Mouse (Mus musculus) bone marrow, adult 2 months (tissue): ENCODE measurements around the gene Usb1. TPM values are rescaled to one million over a fixed set of nuclear protein-coding genes. Genes with fewer than 3 reads are reported as not detected.

ENCODE experiments used
- H3K27ac ChIP-seq: fragments of 200-500 bp; 2 replicates; pipeline ENCODE4 v1.5.1; 2012; ENCODE audit warnings: low read depth, mild to moderate bottlenecking, control low read depth, inconsistent platforms, low read length; ENCODE audit not compliant: control insufficient read depth, poor library complexity, insufficient read depth
- H3K4me1 ChIP-seq: fragments of 200-500 bp; 2 replicates; pipeline ENCODE4 v1.6.1; 2011; ENCODE audit warnings: low read length; ENCODE audit not compliant: control insufficient read depth, insufficient read depth
- H3K4me3 ChIP-seq: fragments of 200-500 bp; replicated peaks from 2 replicates; pipeline ENCODE3; 2011; ENCODE audit warnings: mild to moderate bottlenecking, low read depth, low read length, control low read depth; ENCODE audit not compliant: control insufficient read depth
- CTCF ChIP-seq: fragments of 200-500 bp; IDR thresholded peaks from 2 replicates; pipeline ENCODE4 v1.5.1; 2011; ENCODE audit warnings: low read length, control low read depth; ENCODE audit not compliant: control insufficient read depth, insufficient read depth
- POLR2A ChIP-seq: fragments of 200-500 bp; IDR thresholded peaks from 2 replicates; pipeline ENCODE4 v1.6.1; 2011; ENCODE audit warnings: low read depth, mild to moderate bottlenecking, control low read depth, low read length, borderline replicate concordance; ENCODE audit not compliant: control insufficient read depth
- WGBS: fragments of 180-500 bp; shearing (Covaris S2); methylation state at CpG from one replicate; pipeline ENCODE4 v1.1.7; 2018; 5-methylcytosine and 5-hydroxymethylcytosine counted together
- polyA plus RNA-seq: library from polyadenylated mRNA; stranded (reverse); fragments of >200 nt; gene quantifications from 2 replicates; pipeline ENCODE4 v1.2.4, GENCODE M21; 2011; ENCODE audit warnings: low replicate concordance; ENCODE audit not compliant: missing spikeins, insufficient read depth, insufficient read length

Usb1 gene
- polyA plus RNA-seq, 1 experiment: 20.2 TPM

- Histone ChIP-seq H3K4me1 (no peaks in the 10 kb centered on the region; the same call in 1 of the 2 replicates), H3K4me3 (no peak overlapping the region), H3K27ac (no peak overlapping the region)
- 75% methylated on average over 6 of the region's 6 CpGs for whole genome bisulfite sequencing
- TF ChIP-seq POLR2A: no peak
- no peak for TF ChIP-seq CTCF
Measured at GRCm38 (mm10) chr8:95344668-95345067, 12.6 kb downstream of the Usb1 start.

- Histone ChIP-seq H3K27ac (no peak overlapping the region), H3K4me3 (no peak overlapping the region), H3K4me1 (no peaks in the 10 kb centered on the region)
- WGBS: 57% methylated on average over 8 of the region's 8 CpGs
- TF ChIP-seq POLR2A: no peak
- 0 out of 2 replicates have a peak, but pooled peaks have one; percentile 11 for TF ChIP-seq CTCF
Measured at GRCm38 (mm10) chr8:95346643-95347545, 14.8 kb downstream of the Usb1 start.

DNA sequence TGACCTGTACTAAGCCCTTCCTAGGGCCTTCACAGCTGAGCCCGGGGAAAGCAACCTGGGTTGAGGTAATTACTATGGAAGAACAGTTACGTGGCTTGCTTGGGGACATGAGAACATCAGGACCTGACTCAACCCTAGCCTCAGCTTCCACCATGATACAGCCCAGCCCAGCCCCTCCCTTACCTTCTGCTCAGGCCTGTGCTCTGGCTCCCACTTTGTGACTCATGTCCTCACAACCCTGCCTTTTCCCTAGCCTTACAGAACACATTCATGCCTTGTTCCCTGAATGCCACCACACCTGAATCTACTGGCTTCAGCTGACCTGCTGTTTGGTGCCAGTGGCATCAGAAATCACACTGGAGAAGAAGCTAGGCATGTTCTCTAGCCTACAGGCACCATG, 16.3 kb downstream of the Usb1 start:
- H3K4me1 ChIP-seq: no peaks in the 10 kb centered on the region
- no peak overlapping the region for H3K4me3 ChIP-seq
- no peak for TF ChIP-seq POLR2A
- no peak for TF ChIP-seq CTCF
- H3K27ac ChIP-seq: no peak overlapping the region
- 80% methylated on average over 2 of the region's 2 CpGs for WGBS

GRCm38 (mm10) chr8:95348811-95349630, 16.9 kb downstream of the Usb1 start:
- Histone ChIP-seq H3K4me1 (no peaks in the 10 kb centered on the region), H3K4me3 (no peak overlapping the region), H3K27ac (no peak overlapping the region)
- 17% methylated on average over 19 of the region's 19 CpGs for WGBS
- TF ChIP-seq POLR2A: no peak

DNA sequence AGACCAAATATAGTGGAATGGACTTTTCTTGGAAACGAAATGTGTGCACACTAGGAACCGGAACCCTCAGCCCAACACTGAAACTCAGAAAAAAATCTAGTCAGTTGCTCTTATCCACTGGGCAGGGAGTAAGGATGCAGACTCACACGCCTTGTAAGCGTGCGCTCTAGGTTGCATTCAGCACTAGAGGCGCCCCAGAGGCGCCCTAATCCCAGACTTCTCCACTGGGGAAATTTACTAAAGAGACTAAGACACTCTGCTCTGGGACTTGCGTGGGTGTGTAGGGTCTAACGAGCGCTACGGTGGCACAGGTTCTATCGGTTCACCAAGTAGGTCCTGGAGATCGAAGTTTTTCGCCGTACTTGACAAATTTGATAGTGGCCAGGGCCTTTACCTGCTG, 19.4 kb downstream of the Usb1 start:
- WGBS: 9% methylated on average over 15 of the region's 15 CpGs
- Histone ChIP-seq H3K4me3 (no peak overlapping the region), H3K4me1 (no peaks in the 10 kb centered on the region), H3K27ac (no peak overlapping the region)
- no peak for TF ChIP-seq CTCF
- TF ChIP-seq POLR2A: no peak

DNA sequence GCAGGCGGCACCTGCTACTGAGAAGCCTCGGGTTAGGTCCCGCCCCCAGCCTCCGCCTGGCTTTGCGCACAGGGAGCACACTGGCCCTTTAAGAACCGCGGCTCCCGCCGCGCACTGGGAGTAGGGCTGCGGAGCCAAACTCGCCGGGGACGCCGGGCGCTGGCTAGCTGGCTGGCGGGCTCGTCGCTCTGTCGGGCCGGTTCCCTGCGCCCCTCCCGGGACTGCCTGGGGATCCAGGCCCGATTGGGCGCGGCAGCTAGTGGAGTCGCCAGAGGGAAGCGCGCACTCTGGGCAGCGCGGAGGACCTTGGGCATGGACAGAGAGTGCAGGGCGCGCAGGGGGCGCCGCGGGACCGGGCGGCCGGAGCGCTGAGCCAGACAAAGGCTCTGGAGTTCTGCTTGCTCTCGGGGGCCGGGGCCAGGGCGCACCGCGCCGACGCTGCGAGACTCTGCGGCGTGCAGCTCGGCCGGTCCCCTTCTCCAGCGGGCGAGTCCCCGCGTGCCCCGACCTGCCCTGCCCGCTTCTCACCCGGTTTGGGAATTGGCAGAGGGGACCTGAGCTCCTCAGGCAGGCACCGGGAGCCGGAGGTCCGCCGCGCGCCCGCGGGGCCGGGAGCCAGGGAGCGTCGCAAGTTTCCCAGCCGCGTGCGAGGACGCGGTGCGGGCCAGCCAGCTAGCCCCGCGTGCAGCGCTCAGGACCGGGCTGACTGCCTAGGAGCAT, 20.2 kb downstream of the Usb1 start, which contains the start of gene Mmp15:
Mmp15 (plus strand) TSS at position 118 of the 720 bp plus-strand sequence.
- TF ChIP-seq POLR2A (no peak), CTCF (no peak)
- WGBS: under 1% methylated on average over 80 of the region's 80 CpGs
- Histone ChIP-seq H3K4me3 (no peak within 1 kb of the TSS), H3K27ac (no peak within 1 kb of the TSS; the same call in 1 of the 2 replicates), H3K4me1 (no peaks in the 10 kb centered on the region)

DNA sequence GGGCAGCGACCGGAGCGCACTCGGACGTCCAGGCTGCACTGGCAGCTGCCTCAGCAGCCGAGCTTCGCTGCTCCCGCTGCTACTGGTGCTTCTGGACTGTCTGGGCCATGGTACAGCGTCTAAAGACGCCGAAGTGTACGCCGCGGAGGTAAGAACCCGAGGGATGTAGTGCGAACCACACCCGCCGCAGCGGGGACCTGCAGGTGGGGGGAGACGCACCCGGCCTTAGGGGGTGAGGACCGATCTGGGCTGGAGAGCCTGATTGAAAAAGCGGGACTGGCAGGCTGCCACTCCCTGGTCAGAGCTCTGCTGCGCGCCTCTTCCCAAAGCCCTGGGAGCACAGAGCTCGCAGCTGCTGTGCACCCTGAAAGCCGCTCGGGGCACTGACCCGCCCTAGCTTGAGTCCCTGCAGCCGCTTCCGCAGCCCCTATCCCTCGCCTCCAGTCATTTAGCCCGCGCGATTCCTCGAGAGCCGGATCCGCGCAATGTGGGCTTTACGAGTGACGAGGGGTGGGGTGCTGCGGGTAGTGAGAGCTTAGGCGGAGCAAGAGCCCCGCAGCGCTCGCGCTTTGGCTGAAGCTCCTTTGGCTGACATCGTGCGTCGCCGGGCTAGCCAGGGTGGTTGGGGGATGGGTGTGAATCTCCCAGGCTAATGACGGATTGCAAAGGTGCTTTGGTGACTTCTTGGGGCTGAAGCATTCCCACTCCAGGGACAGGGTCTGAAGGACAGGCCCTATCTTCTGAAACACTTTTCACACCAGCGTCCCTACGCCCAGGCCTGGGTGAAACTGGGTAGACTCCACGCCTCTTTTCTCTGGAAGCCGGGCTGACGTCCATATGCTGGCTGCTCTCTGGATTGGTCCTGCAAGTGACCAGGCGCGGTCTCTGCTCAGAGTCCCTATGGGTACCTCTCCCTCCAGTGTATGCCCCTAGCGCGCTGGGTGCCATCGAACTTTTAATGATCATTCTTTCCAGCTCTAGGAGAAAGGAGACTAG, 21.1 kb downstream of the Usb1 start:
- 13% methylated on average over 62 of the region's 62 CpGs for WGBS
- H3K4me3 ChIP-seq: no peak overlapping the region
- H3K27ac ChIP-seq: no peak overlapping the region
- no peaks in the 10 kb centered on the region for H3K4me1 ChIP-seq
- TF ChIP-seq CTCF (no peak), POLR2A (no peak)
